Mouse (Mus musculus) cortical plate, adult 2 months (tissue): ENCODE data around the gene Sprr1a.

Experiments
- CTCF ChIP-seq: fragments of 200-500 bp; IDR thresholded peaks from 2 replicates; pipeline ENCODE4 v1.5.1; 2011; ENCODE audit warnings: mild to moderate bottlenecking, control low read depth, low read length; ENCODE audit not compliant: insufficient read depth; ENCODE audit errors: extremely low read depth
- POLR2A ChIP-seq: fragments of 200-500 bp; IDR thresholded peaks from 2 replicates; pipeline ENCODE4 v1.6.1; 2011; ENCODE audit warnings: mild to moderate bottlenecking, low read length, control low read depth; ENCODE audit not compliant: insufficient read depth; ENCODE audit errors: extremely low read depth

GRCm38 (mm10) chr3:92508185-92508584, 22.5 kb upstream of the Sprr1a start:
- TF ChIP-seq CTCF (no peak), POLR2A (no peak)
